Mouse (Mus musculus) B cell, adult (primary cell): ENCODE data around the gene Ly6f. TPM values are rescaled to one million over a fixed set of nuclear protein-coding genes. Genes with fewer than 3 reads are reported as not detected.

Source experiments
- total RNA-seq: library from RNA; stranded (reverse); gene quantifications from 4 replicates; pipeline ENCODE4 v1.2.4, GENCODE M21; 2023; ENCODE audit not compliant: inconsistent age

Gene Ly6f
- total RNA-seq: not detected in 4 replicates

DNA sequence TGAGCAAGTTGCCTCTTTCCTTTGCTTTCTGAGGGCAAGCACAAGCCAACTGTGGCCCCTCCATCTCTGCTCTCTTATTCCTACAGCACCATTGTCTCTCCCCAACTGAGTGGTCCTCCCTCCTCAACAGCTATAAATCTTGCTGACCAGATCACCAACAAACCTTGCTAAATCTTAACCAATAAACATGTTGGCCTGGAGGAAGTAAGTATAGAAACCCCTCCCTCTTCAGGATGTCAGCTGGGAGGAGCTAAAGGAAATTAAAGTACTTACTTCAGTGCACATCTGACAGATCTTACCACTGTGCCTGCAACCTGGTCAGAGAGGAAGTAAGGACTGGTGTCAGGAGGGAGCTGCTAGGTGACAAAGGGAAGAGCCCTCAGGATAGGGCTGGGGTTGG, at the start of gene Ly6f:
TSS of gene Ly6f (plus strand) at position 301 of the 400 bp plus-strand sequence.

Other genes starting within 250 kb of the Ly6f start
- gene Ly6c1, start 219.6 kb upstream of the Ly6f start, total RNA-seq: 1.7 TPM in 1 of 4 replicates, not detected in the others
- gene Ly6c2, start 156.5 kb upstream of the Ly6f start, total RNA-seq: 4.9 to 6.7 TPM (median 6.0 TPM) in 4 replicates
- gene Ly6g, start 113.2 kb upstream of the Ly6f start, total RNA-seq: not detected in 4 replicates
- gene BC025446, start 52.0 kb upstream of the Ly6f start, total RNA-seq: not detected in 4 replicates